In the genomic region with DNA sequence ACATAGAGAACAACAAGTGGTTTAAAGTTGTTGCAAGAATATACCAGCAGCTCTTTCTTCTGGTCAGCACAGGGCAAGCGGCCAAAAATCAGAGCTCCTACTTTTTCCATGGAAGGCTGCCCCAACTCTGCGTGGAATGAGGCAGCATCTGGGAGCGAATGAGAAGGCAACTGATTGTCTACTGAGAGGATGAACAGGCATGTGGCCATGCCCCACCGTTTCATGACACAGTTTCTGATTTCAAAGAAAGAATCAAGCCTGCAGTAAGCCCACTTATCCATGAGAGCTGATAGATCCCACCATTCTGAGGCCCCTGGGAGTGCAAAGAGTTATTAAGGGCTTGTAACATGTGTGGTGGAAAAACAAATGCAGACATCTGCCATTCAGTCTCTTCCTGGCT, we compare ENCODE assay signal across 10 mouse cellular contexts.
DNase-seq lines count a peak whose midpoint lies in the region; ATAC-seq and TF ChIP-seq lines count a peak whose summit lies in the region.
"Had no signal": no experiment of that assay in that cellular context is flagged by ENCODE, and none has a peak within 500 bp of the region (broad histone marks: within the 10 kb centered on the region; RNA-seq: fewer than 3 reads in every experiment).

No protein-coding gene starts in this region.

- no peak for DNase-seq in lung, postnatal 36 days
- DNase-seq in gastrocnemius, postnatal 10 days = peak; percentile 40
- DNase-seq in heart, postnatal 0 days (ENCODE audit: low spot score) = peak; percentile 51
- peak; percentile 35 for DNase-seq in midbrain, postnatal 0 days (ENCODE audit: low spot score)
- no peak for DNase-seq in embryo, embryonic 10.5 days (ENCODE audit: low spot score)
- DNase-seq: right cerebral cortex, postnatal 25 days; thymus, postnatal 36 days had no signal

- peak overlapping the region; percentile 27; the same call in 1 of the 2 replicates for H3K27ac ChIP-seq in lung, embryonic 16.5 days (ENCODE audit: low read length)
- peak overlapping the region; percentile 46 for H3K27ac ChIP-seq in heart, postnatal 0 days (ENCODE audit: low read depth)
- no peak overlapping the region for H3K27ac ChIP-seq in midbrain, postnatal 0 days (ENCODE audit: low read depth, low read length)
- no peak overlapping the region for H3K27ac ChIP-seq in intestine, embryonic 16.5 days (ENCODE audit: low read length)

- H3K4me2 ChIP-seq in lung, embryonic 16.5 days (ENCODE audit: low read depth, low read length) = no peak overlapping the region
- no peak overlapping the region for H3K4me2 ChIP-seq in heart, postnatal 0 days (ENCODE audit: low read depth, low read length)
- no peak overlapping the region for H3K4me2 ChIP-seq in midbrain, postnatal 0 days (ENCODE audit: low read depth, low read length, poor library complexity, severe bottlenecking)
- H3K4me2 ChIP-seq in intestine, embryonic 16.5 days (ENCODE audit: low read depth, low read length) = no peak overlapping the region

- no peak overlapping the region for H3K4me3 ChIP-seq in lung, embryonic 16.5 days (ENCODE audit: low read length)
- no peak overlapping the region for H3K4me3 ChIP-seq in heart, postnatal 0 days (ENCODE audit: low read depth, low read length)
- H3K4me3 ChIP-seq in midbrain, postnatal 0 days (ENCODE audit: low read depth, low read length) = no peak overlapping the region
- no peak overlapping the region for H3K4me3 ChIP-seq in intestine, embryonic 16.5 days (ENCODE audit: low read length)

- H3K9me3 ChIP-seq in lung, embryonic 16.5 days (ENCODE audit: control insufficient read depth, low read length) = no peaks in the 10 kb centered on the region
- H3K9me3 ChIP-seq in heart, postnatal 0 days (replicated peaks; ENCODE audit: control insufficient read depth, low read length) = no peaks in the 10 kb centered on the region
- H3K9me3 ChIP-seq in midbrain, postnatal 0 days (ENCODE audit: low read length) = no peaks in the 10 kb centered on the region
- H3K9me3 ChIP-seq in intestine, embryonic 16.5 days (ENCODE audit: control insufficient read depth, low read length) = no peaks in the 10 kb centered on the region
- H3K9me3 ChIP-seq: G1E had no signal

- no peak for TF ChIP-seq EP300 in heart, postnatal 0 days (IDR thresholded peaks at IDR 0.05; ENCODE audit: low read depth)

- 61% methylated on average over 4 of the region's 4 CpGs for WGBS in lung, embryonic 16.5 days
- 22% methylated on average over 4 of the region's 4 CpGs for WGBS in heart, postnatal 0 days
- 47% methylated on average over 4 of the region's 4 CpGs for WGBS in midbrain, postnatal 0 days
- 71% methylated on average over 4 of the region's 4 CpGs for WGBS in intestine, embryonic 16.5 days

- H3K36me3 ChIP-seq in lung, embryonic 16.5 days (ENCODE audit: control insufficient read depth, insufficient read depth, low read length) = no peaks in the 10 kb centered on the region
- H3K36me3 ChIP-seq in heart, postnatal 0 days (replicated peaks; ENCODE audit: control insufficient read depth, insufficient read depth, low read length) = no peaks in the 10 kb centered on the region
- no peaks in the 10 kb centered on the region for H3K36me3 ChIP-seq in midbrain, postnatal 0 days (ENCODE audit: insufficient read depth, low read length)
- no peaks in the 10 kb centered on the region for H3K36me3 ChIP-seq in intestine, embryonic 16.5 days (ENCODE audit: control insufficient read depth, insufficient read depth, low read length)
- H3K36me3 ChIP-seq: G1E had no signal

- no peak overlapping the region for H3K9ac ChIP-seq in lung, embryonic 16.5 days (ENCODE audit: low read length)
- H3K9ac ChIP-seq in heart, postnatal 0 days (replicated peaks; ENCODE audit: low read depth, low read length) = 0 out of 2 replicates have a peak overlapping the region, but pooled peaks have one; percentile 26
- no peak overlapping the region for H3K9ac ChIP-seq in midbrain, postnatal 0 days (replicated peaks; ENCODE audit: low read length, poor library complexity, severe bottlenecking)
- no peak overlapping the region for H3K9ac ChIP-seq in intestine, embryonic 16.5 days (ENCODE audit: low read depth, low read length)

- no peak for TF ChIP-seq CTCF in heart, postnatal 0 days (IDR thresholded peaks at IDR 0.05; ENCODE audit: low read depth)
- TF ChIP-seq CTCF in midbrain, postnatal 0 days (IDR thresholded peaks at IDR 0.05) = no peak

- peaks cover 9% of the 10 kb centered on the region; the same call in 1 of the 2 replicates for H3K4me1 ChIP-seq in lung, embryonic 16.5 days (replicated peaks; ENCODE audit: control insufficient read depth, insufficient read depth, low read length)
- H3K4me1 ChIP-seq in heart, postnatal 0 days (ENCODE audit: control insufficient read depth, insufficient read depth) = peaks cover 18% of the 10 kb centered on the region
- no peaks in the 10 kb centered on the region for H3K4me1 ChIP-seq in midbrain, postnatal 0 days (ENCODE audit: insufficient read depth, low read length)
- peaks cover 5% of the 10 kb centered on the region; the same call in 1 of the 2 replicates for H3K4me1 ChIP-seq in intestine, embryonic 16.5 days (ENCODE audit: control insufficient read depth, insufficient read depth, low read length)

- ATAC-seq in lung, embryonic 16.5 days (ENCODE audit: low read depth) = peak; percentile 61; the same call in 1 of the 2 replicates
- 0 out of 2 replicates have a peak, but pooled peaks have one; percentile 20 for ATAC-seq in heart, postnatal 0 days (ENCODE audit: insufficient read depth, low read depth)
- ATAC-seq in midbrain, postnatal 0 days (ENCODE audit: low FRiP score) = no peak; the same call in 1 of the 2 replicates
- ATAC-seq in intestine, embryonic 16.5 days = no peak

- H3K27me3 ChIP-seq in lung, embryonic 16.5 days (ENCODE audit: control insufficient read depth, insufficient read depth, low read depth, low read length) = no peaks in the 10 kb centered on the region
- no peaks in the 10 kb centered on the region for H3K27me3 ChIP-seq in heart, postnatal 0 days (ENCODE audit: control insufficient read depth, insufficient read depth, low read length)
- H3K27me3 ChIP-seq in midbrain, postnatal 0 days (ENCODE audit: insufficient read depth, low read length) = no peaks in the 10 kb centered on the region
- H3K27me3 ChIP-seq in intestine, embryonic 16.5 days (replicated peaks; ENCODE audit: control insufficient read depth, insufficient read depth, low read length) = no peaks in the 10 kb centered on the region

Comparison
In these comparisons a context has a peak if more than half of its experiments do, and no peak if none do; other contexts are left out.
1. ATAC-seq: peak in lung, embryonic 16.5 days (single experiment) and heart, postnatal 0 days (single experiment); none in midbrain, postnatal 0 days (single experiment) and intestine, embryonic 16.5 days (single experiment).
2. H3K27ac ChIP-seq: peak in lung, embryonic 16.5 days (single experiment) and heart, postnatal 0 days (single experiment); none in midbrain, postnatal 0 days (single experiment) and intestine, embryonic 16.5 days (single experiment).
3. DNase-seq: peak in gastrocnemius, postnatal 10 days (single experiment), heart, postnatal 0 days (single experiment) and midbrain, postnatal 0 days (single experiment); none in lung, postnatal 36 days (single experiment) and embryo, embryonic 10.5 days (single experiment).